Mouse (Mus musculus) ES-E14 (cell line): ENCODE results near the gene Sesn1.

ENCODE experiments used
- CHD2 ChIP-seq: IDR thresholded peaks from 2 replicates; pipeline ENCODE4 v1.6.1; 2014; ENCODE audit warnings: mild to moderate bottlenecking, low read depth, low read length, inconsistent platforms
- HCFC1 ChIP-seq: IDR thresholded peaks from 2 replicates; pipeline ENCODE4 v1.6.1; 2012; ENCODE audit warnings: low read length, inconsistent platforms, borderline replicate concordance; ENCODE audit not compliant: insufficient read depth
- MAFK ChIP-seq: IDR thresholded peaks from 2 replicates; pipeline ENCODE4 v1.6.1; 2014; ENCODE audit warnings: mild to moderate bottlenecking, low read depth, low read length, inconsistent platforms; ENCODE audit not compliant: insufficient read depth
- ZNF384 ChIP-seq: IDR thresholded peaks from 2 replicates; pipeline ENCODE4 v1.6.1; 2012; ENCODE audit warnings: low read depth, low read length, inconsistent platforms

GRCm38 (mm10) chr10:41816516-41816915 lies 6.8 kb downstream of the Sesn1 start:
- TF ChIP-seq ZNF384 (no peak), MAFK (no peak), HCFC1 (no peak), CHD2 (no peak)
